Mouse (Mus musculus): ENCODE results near the gene Lypd5. TPM values are rescaled to one million over a fixed set of nuclear protein-coding genes. Genes with fewer than 3 reads are reported as not detected.
A peak's percentile ranks its signal among the peaks of the same experiment; 100 is the strongest.

The Lypd5 gene
- not detected in 2 replicates for polyA plus RNA-seq (2015; fragmentation: Nextera tagmentation; extraction: Ambion mirVana)

DNA sequence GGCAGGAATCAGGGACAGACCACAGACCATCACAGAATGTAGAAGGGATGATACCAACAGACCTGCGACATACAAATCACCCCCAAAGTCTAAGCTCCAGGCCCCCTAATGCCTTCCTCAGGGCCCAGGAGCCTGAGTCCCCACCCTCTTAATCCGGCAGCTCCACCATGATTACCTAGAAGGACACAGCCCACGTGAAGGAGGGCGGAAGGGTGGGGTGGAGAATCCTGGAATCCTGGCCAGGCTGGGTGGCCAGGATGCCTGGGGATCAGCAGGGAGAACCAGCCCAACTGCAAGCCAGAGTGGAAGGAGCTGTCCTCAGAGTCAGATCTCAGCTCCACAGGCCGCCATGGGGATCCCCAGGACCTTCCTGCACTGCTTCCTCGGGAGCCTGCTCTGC is at the start of gene Lypd5:
Gene Lypd5 (plus strand): TSS at position 301 of the 400 bp plus-strand sequence.
- H3K9ac ChIP-seq (ENCODE audit: low read depth, low read length), result no peak within 1 kb of the TSS

DNA sequence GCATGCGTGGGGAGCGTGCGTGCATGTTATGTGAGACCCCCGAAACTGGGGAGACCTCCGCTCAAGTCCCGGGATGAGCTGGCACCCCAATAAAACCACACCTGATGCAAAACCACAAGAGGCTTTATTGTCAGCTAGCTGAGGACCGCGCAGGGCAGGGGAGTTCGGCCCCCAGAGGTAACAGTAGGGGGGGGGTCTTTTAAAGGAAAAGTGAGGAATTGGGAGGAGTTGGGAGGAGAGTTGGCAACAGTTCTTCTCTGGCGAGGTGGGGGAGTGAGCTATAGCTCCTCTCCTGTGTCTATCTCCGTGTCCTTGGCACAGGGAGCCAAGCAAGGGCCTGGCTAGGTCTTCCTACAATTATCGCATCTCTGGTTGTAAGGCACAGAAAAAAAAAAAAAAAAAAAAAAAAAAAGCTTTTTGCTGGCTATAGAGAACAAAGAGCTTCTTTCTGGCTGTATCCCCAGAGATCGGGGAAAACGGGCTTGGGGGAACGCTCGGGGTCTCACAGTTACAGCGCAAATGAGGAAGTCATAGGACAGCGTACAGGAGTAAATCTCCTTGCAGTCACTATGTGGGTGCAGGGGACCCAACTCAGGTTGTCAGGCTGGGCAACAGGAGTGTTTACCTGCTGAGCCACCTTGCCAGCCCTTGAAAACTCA is 49.0 kb upstream of the Lypd5 start:
- no peak for ATAC-seq
- 3% methylated on average over 18 of the region's 18 CpGs for WGBS
- H3K27ac ChIP-seq (ENCODE audit: low read depth, low read length), result no peak overlapping the region

More for the DNA sequence above, at the start of gene Lypd5:
- H3K4me2 ChIP-seq (replicated peaks; ENCODE audit: low read depth), result no peak within 1 kb of the TSS
- H3K27me3 ChIP-seq (replicated peaks; ENCODE audit: control insufficient read depth, insufficient read depth, low read length), result no peaks in the 10 kb centered on the region
- 37% methylated on average over 6 of the region's 6 CpGs for WGBS
- H3K9me3 ChIP-seq (ENCODE audit: control insufficient read depth), result no peaks in the 10 kb centered on the region
- ATAC-seq, result no peak
- H3K36me3 ChIP-seq (ENCODE audit: control insufficient read depth, insufficient read depth), result no peaks in the 10 kb centered on the region
- no peak for TF ChIP-seq CTCF (IDR thresholded peaks at IDR 0.05; ENCODE audit: low read depth)
- H3K4me3 ChIP-seq (ENCODE audit: low read depth, low read length), result no peak within 1 kb of the TSS
- no peak within 1 kb of the TSS for H3K27ac ChIP-seq (ENCODE audit: low read depth, low read length)
- H3K4me1 ChIP-seq (replicated peaks; ENCODE audit: control insufficient read depth, insufficient read depth, low read length), result no peaks in the 10 kb centered on the region

DNA sequence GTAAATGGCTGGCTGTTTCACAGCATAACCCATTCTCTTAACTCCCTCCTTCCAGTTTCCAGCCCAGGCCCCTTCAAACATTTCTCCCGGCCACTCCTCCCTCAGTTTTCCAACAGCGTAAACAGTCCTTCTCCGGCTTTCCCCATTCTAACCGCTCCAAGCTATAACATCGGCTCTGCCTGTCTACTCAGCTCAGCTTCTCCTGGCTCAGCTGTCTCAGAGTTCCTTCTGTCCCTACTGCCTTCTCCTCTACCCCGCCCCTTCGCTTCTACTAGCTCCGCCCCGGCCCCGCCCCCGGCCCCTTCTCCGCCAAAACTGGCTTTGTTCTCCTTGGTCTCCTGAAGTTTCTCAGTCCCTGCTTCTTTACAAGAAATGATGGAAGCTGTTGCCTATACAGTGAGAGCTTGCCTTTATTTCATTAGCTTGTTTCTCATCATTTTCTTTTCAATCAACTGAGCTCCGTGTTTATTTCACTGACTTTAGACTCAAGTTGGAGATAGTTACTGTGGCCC is 48.2 kb upstream of the Lypd5 start, which contains the start of gene Zfp61:
Gene Zfp61 (minus strand): TSS at position 462 of the 512 bp plus-strand sequence.
- H3K4me2 ChIP-seq (replicated peaks; ENCODE audit: low read depth), result peak within 1 kb of the TSS; percentile 94
- H3K27ac ChIP-seq (ENCODE audit: low read depth, low read length), result no peak within 1 kb of the TSS
- H3K27me3 ChIP-seq (replicated peaks; ENCODE audit: control insufficient read depth, insufficient read depth, low read length), result no peaks in the 10 kb centered on the region
- peak; percentile 48; the same call in 1 of the 2 replicates for ATAC-seq
- H3K4me3 ChIP-seq (ENCODE audit: low read depth, low read length), result peak within 1 kb of the TSS; percentile 72
- no peak within 1 kb of the TSS for H3K9ac ChIP-seq (ENCODE audit: low read depth, low read length)
- 3% methylated on average over 13 of the region's 13 CpGs for WGBS
- H3K36me3 ChIP-seq (ENCODE audit: control insufficient read depth, insufficient read depth), result peaks cover 19% of the 10 kb centered on the region; the same call in 1 of the 2 replicates
- H3K4me1 ChIP-seq (replicated peaks; ENCODE audit: control insufficient read depth, insufficient read depth, low read length), result 0 out of 2 replicates have a peak, but pooled peaks cover 3% of the 10 kb centered on the region
- no peaks in the 10 kb centered on the region for H3K9me3 ChIP-seq (ENCODE audit: control insufficient read depth)
- TF ChIP-seq CTCF (IDR thresholded peaks at IDR 0.05; ENCODE audit: low read depth), result no peak

More for the DNA sequence above, 49.0 kb upstream of the Lypd5 start:
- no peak overlapping the region for H3K9ac ChIP-seq (ENCODE audit: low read depth, low read length)
- no peaks in the 10 kb centered on the region for H3K27me3 ChIP-seq (replicated peaks; ENCODE audit: control insufficient read depth, insufficient read depth, low read length)
- H3K9me3 ChIP-seq (ENCODE audit: control insufficient read depth), result no peaks in the 10 kb centered on the region
- 0 out of 2 replicates have a peak, but pooled peaks cover 3% of the 10 kb centered on the region for H3K4me1 ChIP-seq (replicated peaks; ENCODE audit: control insufficient read depth, insufficient read depth, low read length)
- peaks cover 28% of the 10 kb centered on the region; the same call in 1 of the 2 replicates for H3K36me3 ChIP-seq (ENCODE audit: control insufficient read depth, insufficient read depth)
- peak overlapping the region; percentile 72 for H3K4me3 ChIP-seq (ENCODE audit: low read depth, low read length)
- peak overlapping the region; percentile 94 for H3K4me2 ChIP-seq (replicated peaks; ENCODE audit: low read depth)
- TF ChIP-seq CTCF (IDR thresholded peaks at IDR 0.05; ENCODE audit: low read depth), result no peak

DNA sequence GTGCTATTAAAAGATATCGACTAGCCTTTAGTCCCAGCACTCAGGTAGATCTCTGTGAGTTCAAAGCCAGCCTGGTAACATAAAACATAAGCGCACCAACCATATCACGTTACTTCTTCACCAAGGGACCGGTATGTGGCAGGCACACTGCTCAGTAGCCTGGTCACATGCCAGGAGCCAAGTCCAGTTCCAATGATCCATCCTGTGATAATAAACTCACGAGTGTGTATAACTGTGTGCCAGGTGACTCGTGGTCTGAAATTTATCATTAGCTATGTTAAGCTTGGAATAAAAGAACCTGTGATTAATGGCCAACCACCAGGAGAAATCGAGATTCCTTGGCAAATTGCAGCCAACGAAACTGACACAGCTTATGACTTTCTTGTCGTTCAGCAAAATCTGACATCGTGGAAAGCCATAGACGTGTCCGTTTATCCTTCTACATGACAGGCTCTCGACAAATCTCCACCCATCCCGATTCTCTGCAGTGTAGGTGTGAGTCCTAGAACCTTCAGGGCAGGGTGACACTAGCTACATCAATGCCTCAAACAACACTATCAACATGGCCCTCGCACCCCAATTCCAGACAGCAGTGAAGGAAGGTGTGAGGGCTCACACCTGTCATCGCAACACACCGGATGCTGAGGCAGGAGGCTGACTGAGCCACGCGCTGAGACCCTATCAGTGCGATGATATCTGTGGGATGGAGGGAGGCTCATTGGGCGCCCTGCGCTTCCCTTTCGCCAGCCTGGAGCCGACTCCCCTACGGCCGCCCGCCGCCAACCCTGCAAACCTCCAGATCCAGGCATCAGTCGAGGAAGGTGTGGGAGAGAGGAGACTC is 33.0 kb upstream of the Lypd5 start:
- H3K4me1 ChIP-seq (replicated peaks; ENCODE audit: control insufficient read depth, insufficient read depth, low read length), result no peaks in the 10 kb centered on the region; the same call in 1 of the 2 replicates
- H3K9ac ChIP-seq (ENCODE audit: low read depth, low read length), result peak overlapping the region; percentile 53
- peaks cover 25% of the 10 kb centered on the region for H3K27me3 ChIP-seq (replicated peaks; ENCODE audit: control insufficient read depth, insufficient read depth, low read length)
- H3K4me3 ChIP-seq (ENCODE audit: low read depth, low read length), result peak overlapping the region; percentile 55
- peak; percentile 53 for ATAC-seq
- H3K36me3 ChIP-seq (ENCODE audit: control insufficient read depth, insufficient read depth), result no peaks in the 10 kb centered on the region; the same call in 1 of the 2 replicates
- H3K9me3 ChIP-seq (ENCODE audit: control insufficient read depth), result no peaks in the 10 kb centered on the region
- TF ChIP-seq CTCF (IDR thresholded peaks at IDR 0.05; ENCODE audit: low read depth), result no peak
- H3K27ac ChIP-seq (ENCODE audit: low read depth, low read length), result no peak overlapping the region
- peak overlapping the region; percentile 78 for H3K4me2 ChIP-seq (replicated peaks; ENCODE audit: low read depth)
- WGBS, result 21% methylated on average over 29 of the region's 29 CpGs

DNA sequence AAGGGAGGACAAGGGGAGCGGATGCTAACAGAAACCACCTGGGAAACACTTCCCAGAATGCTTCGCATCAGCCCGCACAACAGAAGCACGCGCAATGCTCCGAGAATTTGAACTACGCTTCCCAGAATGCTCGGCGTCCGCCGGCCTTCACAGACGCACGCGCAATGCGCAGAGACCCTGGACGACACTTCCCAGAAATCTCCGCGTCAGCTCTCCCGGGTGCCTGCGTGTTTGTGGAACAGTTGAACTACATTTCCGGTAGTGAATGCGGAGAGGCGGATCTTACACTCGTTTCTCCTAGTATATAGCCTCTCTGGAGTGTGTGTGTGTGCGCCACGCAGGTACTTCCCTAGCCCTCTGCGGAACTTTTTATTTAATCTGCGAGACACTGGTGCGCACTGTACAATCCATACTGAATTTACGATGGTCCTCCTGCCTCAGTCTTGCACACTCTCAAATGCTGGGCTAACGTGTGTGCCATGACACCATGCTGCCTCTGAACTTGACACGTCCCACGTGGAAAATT is 32.4 kb upstream of the Lypd5 start, which contains the start of gene Zfp94:
Gene Zfp94 (minus strand): TSS at position 100 of the 526 bp plus-strand sequence.
- Histone ChIP-seq H3K9ac (ENCODE audit: low read depth, low read length) (peak within 1 kb of the TSS; percentile 53), H3K4me2 (replicated peaks; ENCODE audit: low read depth) (peak within 1 kb of the TSS; percentile 78), H3K4me3 (ENCODE audit: low read depth, low read length) (peak within 1 kb of the TSS; percentile 55), H3K36me3 (ENCODE audit: control insufficient read depth, insufficient read depth) (no peaks in the 10 kb centered on the region; the same call in 1 of the 2 replicates), H3K27me3 (replicated peaks; ENCODE audit: control insufficient read depth, insufficient read depth, low read length) (peaks cover 25% of the 10 kb centered on the region), H3K4me1 (replicated peaks; ENCODE audit: control insufficient read depth, insufficient read depth, low read length) (no peaks in the 10 kb centered on the region; the same call in 1 of the 2 replicates), H3K27ac (ENCODE audit: low read depth, low read length) (no peak within 1 kb of the TSS), H3K9me3 (ENCODE audit: control insufficient read depth) (no peaks in the 10 kb centered on the region)
- WGBS, result under 1% methylated on average over 33 of the region's 33 CpGs
- ATAC-seq, result peak; percentile 95
- no peak for TF ChIP-seq CTCF (IDR thresholded peaks at IDR 0.05; ENCODE audit: low read depth)

All from intestine, postnatal 0 days (tissue).